Mouse (Mus musculus) small intestine, adult 2 months (tissue): ENCODE data around the gene Il25.

Experiments used
- CTCF ChIP-seq: fragments of 200-500 bp; IDR thresholded peaks from 2 replicates; pipeline ENCODE4 v1.5.1; 2012; ENCODE audit warnings: low read depth, mild to moderate bottlenecking, control low read depth, inconsistent platforms, low read length, moderate library complexity, mixed read lengths; ENCODE audit not compliant: insufficient replicate concordance, insufficient read length; ENCODE audit errors: extremely low read depth
- POLR2A ChIP-seq: fragments of 200-500 bp; IDR thresholded peaks from 2 replicates; pipeline ENCODE4 v1.6.1; 2012; ENCODE audit warnings: low read depth, mild to moderate bottlenecking, control low read depth, inconsistent platforms, low read length, moderate library complexity

DNA sequence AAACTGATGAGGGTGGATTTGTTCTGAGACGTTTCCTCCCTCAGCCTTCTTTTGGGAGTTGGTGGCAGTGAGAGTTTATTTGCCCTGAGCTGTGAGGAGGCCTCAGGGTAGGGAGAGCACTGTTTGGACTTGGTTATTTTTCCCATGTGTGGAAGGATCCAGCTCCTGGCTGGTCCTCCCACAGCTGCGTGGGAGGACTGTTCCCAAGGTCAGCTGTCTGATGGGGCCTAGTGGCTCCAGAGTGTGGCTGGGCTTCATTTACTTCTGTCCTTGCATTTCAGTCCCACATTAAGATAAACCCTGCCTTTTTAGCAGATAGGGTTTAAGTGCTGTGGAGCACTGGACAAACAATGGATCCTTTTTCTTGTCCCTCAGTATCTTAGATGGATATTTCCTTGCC is 35.0 kb upstream of the Il25 start:
- TF ChIP-seq CTCF (no peak), POLR2A (no peak)
